Mouse (Mus musculus): ENCODE measurements around the gene Ptpn3. TPM values are rescaled to one million over a fixed set of nuclear protein-coding genes. Genes with fewer than 3 reads are reported as not detected.

Gene Ptpn3
- polyA plus RNA-seq, 1 experiment: 1.1 TPM

DNA sequence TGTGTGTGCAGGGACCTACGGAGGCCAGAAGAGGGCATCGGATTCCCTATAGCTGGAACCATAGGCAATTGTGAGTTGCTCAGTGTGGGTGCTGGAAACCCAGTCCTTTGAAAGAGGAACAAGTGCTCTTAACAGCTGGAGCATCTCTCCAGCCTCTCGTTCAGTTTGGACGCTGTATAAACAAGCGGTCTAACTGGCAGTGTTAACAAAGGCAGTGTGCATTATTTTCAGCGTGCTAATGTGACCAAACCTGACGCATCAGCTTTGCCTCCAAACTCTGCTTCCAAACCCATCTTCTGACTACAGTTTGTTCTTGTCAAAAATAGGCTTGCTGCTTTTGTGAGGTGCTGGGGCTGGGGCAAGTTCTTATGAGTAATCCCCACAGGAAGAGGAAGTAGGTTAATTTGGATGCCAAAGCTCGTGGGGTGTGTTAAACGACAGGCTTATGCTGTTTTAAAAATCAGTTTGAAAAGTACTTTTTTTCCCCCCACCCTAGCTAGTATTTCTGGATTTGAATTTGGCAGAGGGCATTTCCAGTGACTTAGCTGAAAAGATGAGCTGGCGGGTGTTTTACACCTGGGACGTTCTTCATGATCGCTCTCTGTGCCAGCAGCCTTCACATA, 32.4 kb upstream of the Ptpn3 start:
- Histone ChIP-seq H3K4me1 (ENCODE audit: control insufficient read depth, insufficient read depth, insufficient read length) (no peaks in the 10 kb centered on the region), H3K27me3 (ENCODE audit: control insufficient read depth, insufficient read depth, low read length) (no peaks in the 10 kb centered on the region), H3K27ac (ENCODE audit: insufficient read depth, low read length) (no peak overlapping the region), H3K36me3 (ENCODE audit: control insufficient read depth, insufficient read depth, low read length) (no peaks in the 10 kb centered on the region), H3K4me3 (ENCODE audit: extremely low read depth, insufficient read depth, insufficient read length) (no peak overlapping the region)
- no peak for TF ChIP-seq CTCF (IDR thresholded peaks at IDR 0.05; ENCODE audit: extremely low read depth, insufficient read depth, insufficient read length, insufficient replicate concordance)
- no peak for TF ChIP-seq POLR2A (IDR thresholded peaks at IDR 0.05; ENCODE audit: low read depth, low read length)
- DNase-seq (ENCODE audit: low read depth in 1 of 2, low spot score in 2 of 2): no peak
- WGBS: 72% methylated on average over 12 of the region's 12 CpGs

DNA sequence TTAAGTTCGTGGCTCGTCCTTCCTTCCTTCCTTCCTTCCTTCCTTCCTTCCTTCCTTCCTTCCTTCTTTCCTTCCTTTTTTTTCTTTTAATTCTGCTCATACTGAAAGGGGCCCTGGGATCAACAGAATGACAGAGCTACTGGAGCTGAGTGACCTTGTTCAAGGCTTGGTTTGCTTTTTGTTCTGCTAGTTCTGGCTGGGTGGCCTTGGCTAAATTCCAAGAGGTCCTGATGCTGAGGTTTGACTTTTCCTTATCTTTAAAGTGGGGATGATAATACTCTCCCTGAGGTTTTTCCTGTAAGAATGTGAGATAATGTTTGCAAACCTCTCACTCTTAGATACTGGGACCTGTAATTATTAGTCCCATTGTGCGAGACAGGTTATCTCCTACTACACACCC, 30.9 kb upstream of the Ptpn3 start:
- Histone ChIP-seq H3K36me3 (ENCODE audit: control insufficient read depth, insufficient read depth, low read length) (no peaks in the 10 kb centered on the region), H3K27ac (ENCODE audit: insufficient read depth, low read length) (no peak overlapping the region), H3K27me3 (ENCODE audit: control insufficient read depth, insufficient read depth, low read length) (no peaks in the 10 kb centered on the region), H3K4me1 (ENCODE audit: control insufficient read depth, insufficient read depth, insufficient read length) (no peaks in the 10 kb centered on the region), H3K4me3 (ENCODE audit: extremely low read depth, insufficient read depth, insufficient read length) (no peak overlapping the region)
- TF ChIP-seq POLR2A (IDR thresholded peaks at IDR 0.05; ENCODE audit: low read depth, low read length): no peak
- TF ChIP-seq CTCF (IDR thresholded peaks at IDR 0.05; ENCODE audit: extremely low read depth, insufficient read depth, insufficient read length, insufficient replicate concordance): no peak
- no peak for DNase-seq (ENCODE audit: low read depth in 1 of 2, low spot score in 2 of 2)
- WGBS: 77% methylated on average over 3 of the region's 3 CpGs

DNA sequence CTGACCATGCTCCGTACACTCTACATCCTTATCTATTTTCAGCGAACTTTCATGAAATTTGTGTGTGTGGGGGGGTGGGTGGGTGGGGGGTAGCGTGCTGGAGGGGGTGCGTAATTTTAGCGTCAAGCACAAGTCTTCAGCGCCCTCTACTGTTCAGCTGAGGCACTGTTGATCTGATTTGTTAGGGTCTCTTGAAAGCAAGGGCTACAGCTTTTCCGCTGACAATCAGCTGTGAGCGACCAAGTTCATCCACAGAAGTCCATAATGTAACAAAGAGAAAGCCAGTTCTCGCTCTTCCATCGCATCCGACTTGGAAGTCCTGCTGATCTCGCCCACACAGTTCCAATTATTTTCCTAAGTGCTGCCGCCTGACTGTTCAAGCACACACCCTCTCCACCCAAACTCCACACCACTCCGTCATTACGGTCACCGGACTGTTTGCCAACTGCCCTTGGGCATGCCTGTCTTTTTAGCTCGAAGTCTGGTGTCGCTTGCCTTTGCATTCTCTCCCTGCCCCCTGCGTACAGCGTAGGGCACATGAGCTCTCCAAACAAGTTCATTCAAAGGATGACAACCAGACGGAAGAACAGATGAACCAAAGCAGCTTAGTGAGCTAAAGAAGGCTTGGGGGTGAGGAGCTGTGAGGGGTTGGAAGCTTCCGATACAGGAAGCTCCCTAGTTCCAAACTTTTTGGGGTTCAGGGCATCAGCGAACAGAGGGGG, 19.1 kb upstream of the Ptpn3 start:
- WGBS: 43% methylated on average over 23 of the region's 23 CpGs
- Histone ChIP-seq H3K27me3 (ENCODE audit: control insufficient read depth, insufficient read depth, low read length) (no peaks in the 10 kb centered on the region), H3K27ac (ENCODE audit: insufficient read depth, low read length) (no peak overlapping the region), H3K4me3 (ENCODE audit: extremely low read depth, insufficient read depth, insufficient read length) (no peak overlapping the region), H3K4me1 (ENCODE audit: control insufficient read depth, insufficient read depth, insufficient read length) (no peaks in the 10 kb centered on the region), H3K36me3 (ENCODE audit: control insufficient read depth, insufficient read depth, low read length) (no peaks in the 10 kb centered on the region)
- TF ChIP-seq CTCF (IDR thresholded peaks at IDR 0.05; ENCODE audit: extremely low read depth, insufficient read depth, insufficient read length, insufficient replicate concordance) (no peak), POLR2A (IDR thresholded peaks at IDR 0.05; ENCODE audit: low read depth, low read length) (no peak)
- DNase-seq (ENCODE audit: low read depth in 1 of 2, low spot score in 2 of 2): no peak

DNA sequence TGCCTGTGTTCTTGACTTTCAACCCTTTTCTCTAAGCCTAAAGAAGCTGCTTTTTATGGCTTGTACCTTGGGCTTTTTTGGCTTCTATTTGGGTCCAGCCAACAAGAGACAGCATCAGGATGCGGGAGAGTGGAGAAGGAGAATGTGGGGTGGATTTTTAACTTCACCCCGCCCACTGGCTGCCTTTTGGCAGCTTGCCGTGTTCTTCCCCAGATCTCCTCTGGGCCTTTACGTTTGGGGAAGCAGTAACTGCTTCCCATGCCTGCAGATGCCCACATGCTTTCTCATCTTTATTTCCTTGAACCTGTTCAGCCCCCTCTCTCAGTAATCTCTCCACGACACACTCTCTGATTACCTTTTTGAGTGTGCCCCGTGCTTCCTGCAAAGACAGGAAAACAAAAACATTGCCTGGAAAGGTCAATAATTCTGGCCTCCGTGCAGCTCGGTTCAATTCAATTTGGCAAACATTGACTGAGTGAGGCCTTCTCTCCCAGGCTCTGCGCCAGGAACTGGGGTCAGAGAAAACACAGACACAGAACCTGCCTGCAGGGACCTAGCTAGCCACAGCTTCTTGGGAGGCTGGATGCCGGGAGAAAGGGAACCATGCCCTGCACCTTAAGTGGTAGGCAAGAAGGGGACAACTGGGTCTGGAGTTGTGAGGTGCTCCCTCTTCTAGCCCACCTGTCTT, 17.0 kb upstream of the Ptpn3 start:
- TF ChIP-seq CTCF (IDR thresholded peaks at IDR 0.05; ENCODE audit: extremely low read depth, insufficient read depth, insufficient read length, insufficient replicate concordance) (no peak), POLR2A (IDR thresholded peaks at IDR 0.05; ENCODE audit: low read depth, low read length) (no peak)
- DNase-seq (ENCODE audit: low read depth in 1 of 2, low spot score in 2 of 2): no peak
- H3K27ac ChIP-seq (ENCODE audit: insufficient read depth, low read length): no peak overlapping the region
- no peaks in the 10 kb centered on the region for H3K4me1 ChIP-seq (ENCODE audit: control insufficient read depth, insufficient read depth, insufficient read length)
- no peak overlapping the region for H3K4me3 ChIP-seq (ENCODE audit: extremely low read depth, insufficient read depth, insufficient read length)
- H3K27me3 ChIP-seq (ENCODE audit: control insufficient read depth, insufficient read depth, low read length): no peaks in the 10 kb centered on the region
- WGBS: 44% methylated on average over 10 of the region's 10 CpGs
- H3K36me3 ChIP-seq (ENCODE audit: control insufficient read depth, insufficient read depth, low read length): no peaks in the 10 kb centered on the region

DNA sequence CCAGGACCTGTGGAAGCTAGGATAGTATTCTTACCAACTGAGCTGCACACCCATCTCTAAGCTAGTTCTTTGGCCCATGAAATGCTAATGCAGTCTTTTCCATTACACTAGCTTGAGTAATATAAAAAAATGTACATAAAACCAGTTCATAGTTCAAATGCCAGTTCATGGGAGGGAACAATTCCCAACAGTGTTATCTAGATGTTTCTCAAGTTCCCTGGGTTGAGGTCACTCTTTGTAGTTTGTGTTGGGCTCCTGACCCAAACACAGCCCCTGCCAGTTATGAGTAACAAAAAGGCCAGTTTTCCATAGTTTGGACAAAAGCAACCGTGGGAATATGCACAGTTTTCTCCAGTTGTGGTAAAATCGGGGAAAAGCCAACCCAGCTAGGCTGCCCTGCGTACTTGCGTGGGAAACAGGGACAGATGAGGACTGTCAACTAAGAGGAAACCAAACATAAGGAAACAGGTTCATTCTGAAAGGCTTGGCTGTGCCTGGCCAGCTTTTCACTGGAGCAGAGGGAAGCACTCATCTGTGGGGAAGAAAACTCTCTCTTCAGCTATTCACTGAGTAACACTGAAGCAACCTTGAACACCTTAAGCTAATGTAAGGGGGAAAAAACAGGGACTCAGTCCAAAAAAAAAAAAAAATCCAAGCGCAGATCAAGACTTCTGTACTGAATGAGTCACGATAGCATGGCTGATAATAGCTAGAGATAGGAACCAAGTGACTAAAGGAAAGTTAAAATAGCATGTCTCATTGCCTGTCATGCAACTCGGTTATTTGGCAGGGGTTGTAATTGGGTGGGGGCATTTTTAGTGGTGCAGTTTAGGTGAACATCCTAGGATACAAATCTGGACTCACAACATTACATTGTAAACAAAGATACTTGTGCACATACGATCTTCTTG, 10.9 kb upstream of the Ptpn3 start:
- WGBS: 82% methylated on average over 8 of the region's 8 CpGs
- H3K27ac ChIP-seq (ENCODE audit: insufficient read depth, low read length): no peak overlapping the region
- DNase-seq (ENCODE audit: low read depth in 1 of 2, low spot score in 2 of 2): no peak

DNA sequence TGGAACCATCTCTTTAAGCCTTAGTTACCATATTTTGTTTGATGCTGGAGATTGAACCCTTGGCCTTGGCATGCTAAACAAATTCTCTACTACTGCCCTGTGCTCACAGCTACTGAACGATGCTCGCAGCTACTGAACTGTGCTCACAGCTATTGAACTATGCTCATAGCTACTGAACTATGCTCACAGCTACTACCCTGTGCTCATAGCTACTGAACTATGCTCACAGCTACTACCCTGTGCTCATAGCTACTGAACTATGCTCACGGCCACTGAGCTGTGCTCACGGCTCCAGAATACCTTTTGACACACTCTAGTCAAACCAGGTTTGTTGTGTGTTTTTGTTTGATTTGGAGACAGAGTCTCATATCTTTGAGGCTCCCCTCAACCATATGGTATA, 10.1 kb upstream of the Ptpn3 start:
- no peak for DNase-seq (ENCODE audit: low read depth in 1 of 2, low spot score in 2 of 2)
- WGBS: 85% methylated on average over 4 of the region's 4 CpGs
- Histone ChIP-seq H3K4me1 (ENCODE audit: control insufficient read depth, insufficient read depth, insufficient read length) (peaks cover 2% of the 10 kb centered on the region; the same call in 1 of the 2 replicates), H3K27ac (ENCODE audit: insufficient read depth, low read length) (no peak overlapping the region), H3K36me3 (ENCODE audit: control insufficient read depth, insufficient read depth, low read length) (no peaks in the 10 kb centered on the region), H3K4me3 (ENCODE audit: extremely low read depth, insufficient read depth, insufficient read length) (no peak overlapping the region), H3K27me3 (ENCODE audit: control insufficient read depth, insufficient read depth, low read length) (no peaks in the 10 kb centered on the region)
- TF ChIP-seq CTCF (IDR thresholded peaks at IDR 0.05; ENCODE audit: extremely low read depth, insufficient read depth, insufficient read length, insufficient replicate concordance) (no peak), POLR2A (IDR thresholded peaks at IDR 0.05; ENCODE audit: low read depth, low read length) (no peak)

More for the DNA sequence above, 10.9 kb upstream of the Ptpn3 start:
- H3K4me1 ChIP-seq (ENCODE audit: control insufficient read depth, insufficient read depth, insufficient read length): peaks cover 2% of the 10 kb centered on the region; the same call in 1 of the 2 replicates
- no peak for TF ChIP-seq CTCF (IDR thresholded peaks at IDR 0.05; ENCODE audit: extremely low read depth, insufficient read depth, insufficient read length, insufficient replicate concordance)
- no peak for TF ChIP-seq POLR2A (IDR thresholded peaks at IDR 0.05; ENCODE audit: low read depth, low read length)
- no peaks in the 10 kb centered on the region for H3K27me3 ChIP-seq (ENCODE audit: control insufficient read depth, insufficient read depth, low read length)
- no peak overlapping the region for H3K4me3 ChIP-seq (ENCODE audit: extremely low read depth, insufficient read depth, insufficient read length)
- H3K36me3 ChIP-seq (ENCODE audit: control insufficient read depth, insufficient read depth, low read length): no peaks in the 10 kb centered on the region

All from spleen, adult 2 months (tissue).